Mouse (Mus musculus): ENCODE data around the gene Sncb.
"Not testable (repeated sequence)": the region's sequence is repeated elsewhere in the genome, so short reads cannot be mapped to it uniquely, and the experiment has no call there.

The Sncb gene

GRCm38 (mm10) chr13:54766192-54766768 lies at the start of gene Sncb:
Sncb (minus strand) TSS chr13:54766595.
- DNase-seq: peak; percentile 75

GRCm38 (mm10) chr13:54813381-54813780 lies 47.0 kb upstream of the Sncb start:
- DNase-seq: no peak

GRCm38 (mm10) chr13:54811476-54811875 lies 45.1 kb upstream of the Sncb start:
- DNase-seq: no peak

- DNase-seq: no peak
Measured at GRCm38 (mm10) chr13:54808067-54808466, 41.7 kb upstream of the Sncb start.

GRCm38 (mm10) chr13:54806434-54806976 lies 40.1 kb upstream of the Sncb start:
- DNase-seq: no peak

- DNase-seq: no peak
Measured at GRCm38 (mm10) chr13:54805134-54805838, 38.9 kb upstream of the Sncb start.

- no peak for DNase-seq
Measured at GRCm38 (mm10) chr13:54803010-54803409, 36.6 kb upstream of the Sncb start.

- DNase-seq: no peak
Measured at GRCm38 (mm10) chr13:54800206-54800605, 33.8 kb upstream of the Sncb start.

GRCm38 (mm10) chr13:54799701-54800100 lies 33.3 kb upstream of the Sncb start:
- peak; percentile 62 for DNase-seq

GRCm38 (mm10) chr13:54798740-54799139 lies 32.3 kb upstream of the Sncb start:
- DNase-seq: no peak

GRCm38 (mm10) chr13:54797861-54798643 lies 31.7 kb upstream of the Sncb start:
- DNase-seq: no peak

- DNase-seq: peak; percentile 14
Measured at GRCm38 (mm10) chr13:54797356-54797755, 31.0 kb upstream of the Sncb start.

- DNase-seq: no peak
Measured at GRCm38 (mm10) chr13:54794843-54795242, 28.4 kb upstream of the Sncb start.

- DNase-seq: no peak
Measured at GRCm38 (mm10) chr13:54794002-54794577, 27.7 kb upstream of the Sncb start.

GRCm38 (mm10) chr13:54792259-54793230 lies 26.1 kb upstream of the Sncb start:
- DNase-seq: no peak

- no peak for DNase-seq
Measured at GRCm38 (mm10) chr13:54789561-54790397, 23.4 kb upstream of the Sncb start.

GRCm38 (mm10) chr13:54788740-54789560 lies 22.6 kb upstream of the Sncb start, which contains the start of gene Tspan17:
Tspan17 (plus strand) TSS chr13:54789377.
- DNase-seq: peak; percentile 58

- DNase-seq: not testable (repeated sequence)
Measured at GRCm38 (mm10) chr13:54787591-54787990, 21.2 kb upstream of the Sncb start.

GRCm38 (mm10) chr13:54783698-54784097 lies 17.3 kb upstream of the Sncb start, which contains the start of gene Eif4e1b:
Eif4e1b (plus strand) TSS chr13:54783998.
- DNase-seq: no peak

GRCm38 (mm10) chr13:54783235-54783634 lies 16.8 kb upstream of the Sncb start:
- DNase-seq: no peak
